Mouse (Mus musculus): ENCODE data around the gene Gimap8.

DNA sequence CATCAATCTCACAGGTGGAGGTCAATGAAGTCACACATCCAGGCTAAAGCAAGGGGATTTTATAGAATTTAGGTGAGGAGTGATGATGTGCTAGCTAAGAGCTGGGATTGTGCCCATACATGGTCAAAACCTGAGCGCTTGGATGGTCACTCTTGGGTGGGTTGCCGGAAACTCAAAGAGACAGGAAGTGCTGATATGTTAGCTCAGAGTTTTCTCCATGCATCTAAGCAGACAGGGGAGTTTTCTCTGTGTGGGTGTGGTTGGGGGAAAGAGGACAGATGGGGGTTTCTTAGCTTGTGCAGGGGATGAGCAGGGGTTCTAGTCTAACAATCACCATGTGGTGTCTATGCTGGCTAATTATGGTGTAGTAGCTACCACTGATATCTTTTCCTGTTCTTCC, 42.3 kb downstream of the Gimap8 start:
- TF ChIP-seq CTCF (IDR thresholded peaks at IDR 0.05 in 2 of 3, conservative IDR thresholded peaks at IDR 0.05 in 1 of 3; ENCODE audit: control insufficient read depth in 1 of 3, insufficient read depth in 1 of 3, low read depth in 2 of 3, low read length in 3 of 3, poor library complexity in 1 of 3, severe bottlenecking in 1 of 3) (no peak), POLR2A (IDR thresholded peaks at IDR 0.05; ENCODE audit: control insufficient read depth in 1 of 2, insufficient read depth in 1 of 2, low read depth in 1 of 2, low read length in 2 of 2, poor library complexity in 1 of 2) (no peak), EP300 (IDR thresholded peaks at IDR 0.05; ENCODE audit: low read depth in 1 of 2, low read length in 2 of 2) (no peak), USF1 (IDR thresholded peaks at IDR 0.05; ENCODE audit: low read depth, low read length) (no peak), ZC3H11A (IDR thresholded peaks at IDR 0.05; ENCODE audit: low read depth, low read length) (no peak), USF2 (IDR thresholded peaks at IDR 0.05; ENCODE audit: borderline replicate concordance in 1 of 2, insufficient read depth in 1 of 2, low read depth in 1 of 2, low read length in 2 of 2) (no peak), HCFC1 (IDR thresholded peaks at IDR 0.05; ENCODE audit: low read depth, low read length) (no peak), BHLHE40 (IDR thresholded peaks at IDR 0.05; ENCODE audit: borderline replicate concordance, low read depth, low read length) (no peak), MYC (IDR thresholded peaks at IDR 0.05; ENCODE audit: low read depth, low read length) (no peak), RCOR1 (IDR thresholded peaks at IDR 0.05; ENCODE audit: low read depth, low read length) (no peak), E2F4 (IDR thresholded peaks at IDR 0.05; ENCODE audit: borderline replicate concordance, low read depth, low read length) (no peak), KAT2A (conservative IDR thresholded peaks at IDR 0.05; ENCODE audit: low read depth, low read length) (no peak)
